ENCODE assay signal across 15 mouse cellular contexts in the genomic region with DNA sequence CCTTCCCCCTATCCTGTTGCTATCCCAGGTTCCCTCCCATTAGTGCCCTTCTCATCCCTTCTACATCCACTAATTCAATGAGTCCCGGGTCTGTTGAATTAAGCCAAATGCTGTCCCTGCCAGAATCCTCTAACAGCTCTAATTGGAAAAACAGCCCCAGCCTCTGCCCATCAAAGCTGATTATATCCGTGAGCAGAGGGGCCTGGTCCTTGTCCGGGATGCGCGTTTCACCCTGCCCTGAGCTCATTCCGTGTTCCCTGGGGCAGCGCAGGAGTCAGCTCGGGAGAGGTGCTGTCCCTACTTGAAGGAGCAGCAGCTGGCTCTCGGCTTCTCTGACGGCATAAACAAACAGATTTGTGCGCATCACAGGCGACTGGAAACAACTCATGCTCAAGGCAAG.
DNase-seq lines count a peak whose midpoint lies in the region; ATAC-seq and TF ChIP-seq lines count a peak whose summit lies in the region.
"Had no signal": no experiment of that assay in that cellular context is flagged by ENCODE, and none has a peak within 500 bp of the region (broad histone marks: within the 10 kb centered on the region; RNA-seq: fewer than 3 reads in every experiment).

No protein-coding gene starts in this region.

- peaks cover 7% of the 10 kb centered on the region; the same call in 1 of the 2 replicates for H3K27me3 ChIP-seq in limb, embryonic 12.5 days
- peaks cover 11% of the 10 kb centered on the region; the same call in 1 of the 2 replicates for H3K27me3 ChIP-seq in limb, embryonic 10.5 days (ENCODE audit: low read depth, poor library complexity, severe bottlenecking)
- H3K27me3 ChIP-seq in hindbrain, embryonic 12.5 days: no peaks in the 10 kb centered on the region; the same call in 1 of the 2 replicates
- no peaks in the 10 kb centered on the region for H3K27me3 ChIP-seq in midbrain, postnatal 0 days (ENCODE audit: insufficient read depth, low read length)

- H3K36me3 ChIP-seq in limb, embryonic 12.5 days: no peaks in the 10 kb centered on the region
- no peaks in the 10 kb centered on the region for H3K36me3 ChIP-seq in limb, embryonic 10.5 days
- no peaks in the 10 kb centered on the region for H3K36me3 ChIP-seq in hindbrain, embryonic 12.5 days
- H3K36me3 ChIP-seq in midbrain, postnatal 0 days (ENCODE audit: insufficient read depth, low read length): no peaks in the 10 kb centered on the region

- no peak overlapping the region for H3K4me3 ChIP-seq in limb, embryonic 12.5 days (replicated peaks)
- no peak overlapping the region for H3K4me3 ChIP-seq in limb, embryonic 10.5 days
- H3K4me3 ChIP-seq in hindbrain, embryonic 12.5 days: no peak overlapping the region
- H3K4me3 ChIP-seq in midbrain, postnatal 0 days (ENCODE audit: low read depth, low read length): no peak overlapping the region
- H3K4me3 ChIP-seq: erythroblast, embryonic 14.5 days had no signal

- TF ChIP-seq CTCF in midbrain, postnatal 0 days (IDR thresholded peaks at IDR 0.05): no peak

- H3K9ac ChIP-seq in limb, embryonic 12.5 days (replicated peaks): no peak overlapping the region
- no peak overlapping the region for H3K9ac ChIP-seq in hindbrain, embryonic 12.5 days
- H3K9ac ChIP-seq in midbrain, postnatal 0 days (replicated peaks; ENCODE audit: low read length, poor library complexity, severe bottlenecking): no peak overlapping the region
- H3K9ac ChIP-seq: liver, postnatal 0 days had no signal

- WGBS in limb, embryonic 12.5 days: 19% methylated on average over 12 of the region's 12 CpGs
- WGBS in limb, embryonic 10.5 days: 31% methylated on average over 12 of the region's 12 CpGs
- 30% methylated on average over 12 of the region's 12 CpGs for WGBS in hindbrain, embryonic 12.5 days
- 24% methylated on average over 12 of the region's 12 CpGs for WGBS in midbrain, postnatal 0 days

- DNase-seq in embryo, embryonic 10 days (ENCODE audit: low spot score): peak; percentile 32
- no peak for DNase-seq in embryo, embryonic 11 days
- no peak for DNase-seq in limb, embryonic 10.5 days (ENCODE audit: low spot score)
- no peak for DNase-seq in midbrain, postnatal 0 days (ENCODE audit: low spot score)
- no peak for DNase-seq in thymus, postnatal 4 days
- no peak for DNase-seq in ovary, adult 18-20 months (ENCODE audit: low spot score)
- DNase-seq: B cell, adult 2 months; heart, adult 11 months; heart, postnatal 4 days; kidney, postnatal 14 days; liver, postnatal 0 days; right cerebral cortex, postnatal 14 days had no signal

- H3K9me3 ChIP-seq in limb, embryonic 12.5 days: no peaks in the 10 kb centered on the region
- H3K9me3 ChIP-seq in limb, embryonic 10.5 days (replicated peaks): no peaks in the 10 kb centered on the region
- H3K9me3 ChIP-seq in hindbrain, embryonic 12.5 days (replicated peaks): no peaks in the 10 kb centered on the region
- no peaks in the 10 kb centered on the region for H3K9me3 ChIP-seq in midbrain, postnatal 0 days (ENCODE audit: low read length)

- no peak overlapping the region for H3K27ac ChIP-seq in limb, embryonic 12.5 days
- no peak overlapping the region for H3K27ac ChIP-seq in limb, embryonic 10.5 days
- peak overlapping the region; percentile 35; the same call in 1 of the 2 replicates for H3K27ac ChIP-seq in hindbrain, embryonic 12.5 days
- H3K27ac ChIP-seq in midbrain, postnatal 0 days (ENCODE audit: low read depth, low read length): no peak overlapping the region

- no peak for ATAC-seq in limb, embryonic 12.5 days (ENCODE audit: insufficient number of reproducible peaks, insufficient read depth, low FRiP score, low TSS enrichment, low read depth)
- no peak for ATAC-seq in hindbrain, embryonic 12.5 days (ENCODE audit: low FRiP score)
- ATAC-seq in midbrain, postnatal 0 days (ENCODE audit: low FRiP score): no peak
- ATAC-seq: liver, postnatal 0 days had no signal

- peaks cover 15% of the 10 kb centered on the region for H3K4me1 ChIP-seq in limb, embryonic 12.5 days (replicated peaks)
- peaks cover 32% of the 10 kb centered on the region for H3K4me1 ChIP-seq in limb, embryonic 10.5 days
- H3K4me1 ChIP-seq in hindbrain, embryonic 12.5 days: peaks cover 22% of the 10 kb centered on the region
- no peaks in the 10 kb centered on the region for H3K4me1 ChIP-seq in midbrain, postnatal 0 days (ENCODE audit: insufficient read depth, low read length)

- peak overlapping the region; percentile 19; the same call in 1 of the 2 replicates for H3K4me2 ChIP-seq in limb, embryonic 12.5 days
- peak overlapping the region; percentile 33 for H3K4me2 ChIP-seq in hindbrain, embryonic 12.5 days (replicated peaks)
- peak overlapping the region; percentile 27 for H3K4me2 ChIP-seq in midbrain, postnatal 0 days (ENCODE audit: low read depth, low read length, poor library complexity, severe bottlenecking)
